Mouse (Mus musculus): ENCODE measurements at regions not wholly inside any gene's neighbourhood (a gene's known extent, or its start where the extent isn't known, plus 50 kb on each side); places are given as distances from the start of the nearest gene placed in this dataset.
"Not testable (repeated sequence)": the region's sequence is repeated elsewhere in the genome, so short reads cannot be mapped to it uniquely, and the experiment has no call there.

GRCm38 (mm10) chr3:33372806-33373205 lies 229.8 kb upstream of the Pex5l start:
- no peaks in the 10 kb centered on the region for H3K27me3 ChIP-seq (replicated peaks; ENCODE audit: insufficient read depth, low read length)
- no peaks in the 10 kb centered on the region for H3K9me3 ChIP-seq (ENCODE audit: low read length)
- H3K4me3 ChIP-seq (ENCODE audit: low read depth, low read length), result no peak overlapping the region
- 41% methylated on average over 1 of the region's 1 CpGs for WGBS
- H3K4me1 ChIP-seq (ENCODE audit: insufficient read depth, low read depth, low read length), result no peaks in the 10 kb centered on the region
- H3K9ac ChIP-seq (replicated peaks; ENCODE audit: low read depth), result no peak overlapping the region
- H3K4me2 ChIP-seq (replicated peaks; ENCODE audit: low read depth, low read length), result no peak overlapping the region
- ATAC-seq (no peak), DNase-seq (ENCODE audit: low spot score) (no peak)
- H3K27ac ChIP-seq (ENCODE audit: low read length), result no peak overlapping the region
- H3K36me3 ChIP-seq (ENCODE audit: insufficient read depth, low read length), result no peaks in the 10 kb centered on the region
- no peak for TF ChIP-seq EP300 (IDR thresholded peaks at IDR 0.05)
- TF ChIP-seq CTCF (IDR thresholded peaks at IDR 0.05), result no peak

- WGBS, result 91% methylated on average over 1 of the region's 1 CpGs
- DNase-seq (ENCODE audit: low spot score) (no peak), ATAC-seq (no peak)
- Histone ChIP-seq H3K27me3 (replicated peaks; ENCODE audit: insufficient read depth, low read length) (no peaks in the 10 kb centered on the region), H3K4me2 (replicated peaks; ENCODE audit: low read depth, low read length) (no peak overlapping the region), H3K27ac (ENCODE audit: low read length) (no peak overlapping the region), H3K4me3 (ENCODE audit: low read depth, low read length) (no peak overlapping the region), H3K4me1 (ENCODE audit: insufficient read depth, low read depth, low read length) (no peaks in the 10 kb centered on the region), H3K36me3 (ENCODE audit: insufficient read depth, low read length) (no peaks in the 10 kb centered on the region), H3K9ac (replicated peaks; ENCODE audit: low read depth) (no peak overlapping the region), H3K9me3 (ENCODE audit: low read length) (no peaks in the 10 kb centered on the region)
- TF ChIP-seq EP300 (IDR thresholded peaks at IDR 0.05), result no peak
- TF ChIP-seq CTCF (IDR thresholded peaks at IDR 0.05), result no peak
These were observed 220.5 kb upstream of the Pex5l start for GRCm38 (mm10) chr3:33363521-33363920.

- TF ChIP-seq CTCF (IDR thresholded peaks at IDR 0.05), result no peak
- TF ChIP-seq EP300 (IDR thresholded peaks at IDR 0.05), result no peak
- H3K4me2 ChIP-seq (replicated peaks; ENCODE audit: low read depth, low read length), result no peak overlapping the region
- no peak overlapping the region for H3K9ac ChIP-seq (replicated peaks; ENCODE audit: low read depth)
- no peaks in the 10 kb centered on the region for H3K27me3 ChIP-seq (replicated peaks; ENCODE audit: insufficient read depth, low read length)
- WGBS, result 88% methylated on average over 2 of the region's 2 CpGs
- H3K9me3 ChIP-seq (ENCODE audit: low read length), result no peaks in the 10 kb centered on the region
- ATAC-seq (no peak), DNase-seq (ENCODE audit: low spot score) (no peak)
- H3K4me1 ChIP-seq (ENCODE audit: insufficient read depth, low read depth, low read length), result no peaks in the 10 kb centered on the region
- no peak overlapping the region for H3K27ac ChIP-seq (ENCODE audit: low read length)
- H3K4me3 ChIP-seq (ENCODE audit: low read depth, low read length), result no peak overlapping the region
- no peaks in the 10 kb centered on the region for H3K36me3 ChIP-seq (ENCODE audit: insufficient read depth, low read length)
These were observed 217.0 kb upstream of the Pex5l start for GRCm38 (mm10) chr3:33360030-33360429.

- WGBS, result 87% methylated on average over 2 of the region's 2 CpGs
- TF ChIP-seq CTCF (IDR thresholded peaks at IDR 0.05) (no peak), EP300 (IDR thresholded peaks at IDR 0.05) (no peak)
These were observed 210.8 kb upstream of the Pex5l start for GRCm38 (mm10) chr3:33353860-33354259.

GRCm38 (mm10) chr3:33350986-33351385 lies 207.9 kb upstream of the Pex5l start:
- H3K27me3 ChIP-seq (replicated peaks; ENCODE audit: insufficient read depth, low read length), result no peaks in the 10 kb centered on the region
- H3K27ac ChIP-seq (ENCODE audit: low read length), result no peak overlapping the region
- no peak for TF ChIP-seq CTCF (IDR thresholded peaks at IDR 0.05)
- TF ChIP-seq EP300 (IDR thresholded peaks at IDR 0.05), result no peak
- no peaks in the 10 kb centered on the region for H3K36me3 ChIP-seq (ENCODE audit: insufficient read depth, low read length)
- 0 out of 2 replicates have a peak overlapping the region, but pooled peaks have one; percentile 8 for H3K4me2 ChIP-seq (replicated peaks; ENCODE audit: low read depth, low read length)
- no peaks in the 10 kb centered on the region for H3K9me3 ChIP-seq (ENCODE audit: low read length)
- 42% methylated on average over 6 of the region's 6 CpGs for WGBS
- no peak overlapping the region for H3K4me3 ChIP-seq (ENCODE audit: low read depth, low read length)
- DNase-seq (ENCODE audit: low spot score), result no peak
- H3K4me1 ChIP-seq (ENCODE audit: insufficient read depth, low read depth, low read length), result no peaks in the 10 kb centered on the region
- no peak overlapping the region for H3K9ac ChIP-seq (replicated peaks; ENCODE audit: low read depth)
- ATAC-seq, result no peak

More at GRCm38 (mm10) chr3:33353860-33354259, 210.8 kb upstream of the Pex5l start:
- Histone ChIP-seq H3K27ac (ENCODE audit: low read length) (no peak overlapping the region), H3K4me1 (ENCODE audit: insufficient read depth, low read depth, low read length) (no peaks in the 10 kb centered on the region), H3K36me3 (ENCODE audit: insufficient read depth, low read length) (no peaks in the 10 kb centered on the region), H3K9ac (replicated peaks; ENCODE audit: low read depth) (no peak overlapping the region), H3K4me2 (replicated peaks; ENCODE audit: low read depth, low read length) (no peak overlapping the region), H3K4me3 (ENCODE audit: low read depth, low read length) (no peak overlapping the region), H3K27me3 (replicated peaks; ENCODE audit: insufficient read depth, low read length) (no peaks in the 10 kb centered on the region), H3K9me3 (ENCODE audit: low read length) (no peaks in the 10 kb centered on the region)
- ATAC-seq (no peak), DNase-seq (ENCODE audit: low spot score) (no peak)

GRCm38 (mm10) chr3:33334056-33334455 lies 191.0 kb upstream of the Pex5l start:
- TF ChIP-seq EP300 (IDR thresholded peaks at IDR 0.05) (no peak), CTCF (IDR thresholded peaks at IDR 0.05) (no peak)
- no peak overlapping the region for H3K9ac ChIP-seq (replicated peaks; ENCODE audit: low read depth)
- H3K4me2 ChIP-seq (replicated peaks; ENCODE audit: low read depth, low read length), result no peak overlapping the region
- WGBS, result 93% methylated on average over 3 of the region's 3 CpGs
- no peak overlapping the region for H3K4me3 ChIP-seq (ENCODE audit: low read depth, low read length)
- H3K27me3 ChIP-seq (replicated peaks; ENCODE audit: insufficient read depth, low read length), result no peaks in the 10 kb centered on the region
- H3K9me3 ChIP-seq (ENCODE audit: low read length), result no peaks in the 10 kb centered on the region
- DNase-seq (ENCODE audit: low spot score) (no peak), ATAC-seq (no peak)
- no peak overlapping the region for H3K27ac ChIP-seq (ENCODE audit: low read length)
- H3K36me3 ChIP-seq (ENCODE audit: insufficient read depth, low read length), result no peaks in the 10 kb centered on the region
- H3K4me1 ChIP-seq (ENCODE audit: insufficient read depth, low read depth, low read length), result no peaks in the 10 kb centered on the region

GRCm38 (mm10) chr3:33317691-33318090 lies 174.6 kb upstream of the Pex5l start:
- H3K4me1 ChIP-seq (ENCODE audit: insufficient read depth, low read depth, low read length); H3K27me3 ChIP-seq (replicated peaks; ENCODE audit: insufficient read depth, low read length); H3K27ac ChIP-seq (ENCODE audit: low read length); H3K9ac ChIP-seq (replicated peaks; ENCODE audit: low read depth); DNase-seq (ENCODE audit: low spot score); H3K4me3 ChIP-seq (ENCODE audit: low read depth, low read length); ATAC-seq; H3K4me2 ChIP-seq (replicated peaks; ENCODE audit: low read depth, low read length); H3K36me3 ChIP-seq (ENCODE audit: insufficient read depth, low read length); H3K9me3 ChIP-seq (ENCODE audit: low read length): not testable (repeated sequence)
- WGBS, result 63% methylated on average over 1 of the region's 1 CpGs
